Mouse (Mus musculus): ENCODE measurements at regions not wholly inside any gene's neighbourhood (a gene's known extent, or its start where the extent isn't known, plus 50 kb on each side); places are given as distances from the start of the nearest gene placed in this dataset.

- TF ChIP-seq MAX (IDR thresholded peaks at IDR 0.05; ENCODE audit: low read length) (no peak), ETS1 (IDR thresholded peaks at IDR 0.05; ENCODE audit: low read depth, low read length) (no peak), POLR2A (IDR thresholded peaks at IDR 0.05; ENCODE audit: control insufficient read depth in 1 of 2, insufficient read depth in 1 of 2, low read depth in 1 of 2, low read length in 2 of 2, poor library complexity in 1 of 2) (no peak), CTCF (IDR thresholded peaks at IDR 0.05 in 2 of 3, conservative IDR thresholded peaks at IDR 0.05 in 1 of 3; ENCODE audit: control insufficient read depth in 1 of 3, insufficient read depth in 1 of 3, low read depth in 2 of 3, low read length in 3 of 3, poor library complexity in 1 of 3, severe bottlenecking in 1 of 3) (no peak), TCF12 (IDR thresholded peaks at IDR 0.05; ENCODE audit: low read depth, low read length) (no peak), HCFC1 (IDR thresholded peaks at IDR 0.05; ENCODE audit: low read depth, low read length) (no peak), ZC3H11A (IDR thresholded peaks at IDR 0.05; ENCODE audit: low read depth, low read length) (no peak), USF1 (IDR thresholded peaks at IDR 0.05; ENCODE audit: low read depth, low read length) (no peak), GATA1 (IDR thresholded peaks at IDR 0.05; ENCODE audit: low read depth, low read length) (no peak)
Measured at GRCm38 (mm10) chr8:87311282-87311681, 161.1 kb downstream of the Cbln1 start.
